In the genomic region with DNA sequence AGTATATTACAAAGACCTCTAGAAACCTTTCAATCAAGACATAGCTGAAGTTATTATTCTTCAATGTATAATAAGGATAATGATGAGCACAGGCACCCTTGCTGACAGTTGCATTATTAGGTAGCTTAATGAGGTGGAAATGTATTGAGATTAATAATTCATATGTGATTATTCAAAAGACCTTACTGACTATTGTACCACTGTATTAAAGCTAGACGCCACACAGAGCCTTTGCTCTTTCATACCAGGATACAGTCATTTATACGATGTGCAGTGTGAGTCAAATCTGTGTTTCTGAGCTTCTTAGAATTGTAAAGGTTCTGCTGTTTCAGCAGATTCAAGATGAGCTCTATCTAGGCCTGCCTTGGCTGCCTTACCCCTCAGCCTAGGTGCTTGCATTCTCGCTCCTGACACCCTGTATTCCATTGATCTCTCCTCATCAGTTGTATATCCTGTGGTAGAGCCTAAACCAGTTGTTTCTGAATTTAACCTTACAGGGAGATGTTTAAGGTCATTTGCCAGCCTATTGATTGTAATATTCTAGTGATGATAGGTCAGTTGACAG, we compare ENCODE assay signal across 20 mouse cellular contexts.
DNase-seq lines count a peak whose midpoint lies in the region; ATAC-seq and TF ChIP-seq lines count a peak whose summit lies in the region.
"Had no signal": no experiment of that assay in that cellular context is flagged by ENCODE, and none has a peak within 500 bp of the region (broad histone marks: within the 10 kb centered on the region; RNA-seq: fewer than 3 reads in every experiment).

No protein-coding gene starts in this region.

- ATAC-seq in forebrain, embryonic 14.5 days, result peak; percentile 42; the same call in 1 of the 2 replicates
- ATAC-seq in forebrain, embryonic 16.5 days, result no peak
- ATAC-seq in midbrain, embryonic 13.5 days, result peak; percentile 73
- ATAC-seq in midbrain, embryonic 16.5 days, result peak; percentile 72

- no peaks in the 10 kb centered on the region for H3K4me1 ChIP-seq in forebrain, embryonic 14.5 days (ENCODE audit: control insufficient read depth, insufficient read depth, low read length)
- H3K4me1 ChIP-seq in forebrain, embryonic 16.5 days (replicated peaks; ENCODE audit: control insufficient read depth, insufficient read depth, low read length), result no peaks in the 10 kb centered on the region
- H3K4me1 ChIP-seq in midbrain, embryonic 13.5 days (replicated peaks), result 0 out of 2 replicates have a peak, but pooled peaks cover 4% of the 10 kb centered on the region
- peaks cover 2% of the 10 kb centered on the region; the same call in 1 of the 2 replicates for H3K4me1 ChIP-seq in midbrain, embryonic 10.5 days
- no peaks in the 10 kb centered on the region for H3K4me1 ChIP-seq in ES-E14 (ENCODE audit: control insufficient read depth in 2 of 2, insufficient read depth in 2 of 2, low read length in 2 of 2, poor library complexity in 1 of 2)
- no peaks in the 10 kb centered on the region; the same call in 1 of the 2 replicates for H3K4me1 ChIP-seq in midbrain, embryonic 16.5 days (ENCODE audit: control insufficient read depth, insufficient read depth, low read length)
- H3K4me1 ChIP-seq: lung, embryonic 15.5 days had no signal

- DNase-seq in forebrain, embryonic 14.5 days (ENCODE audit: low spot score), result no peak
- no peak for DNase-seq in midbrain, embryonic 10.5 days (ENCODE audit: low spot score)
- no peak for DNase-seq in ES-E14 (ENCODE audit: low read depth, low spot score)
- DNase-seq in left cerebral cortex, postnatal 36 days (ENCODE audit: low spot score in 2 of 2), result no peak
- DNase-seq: adrenal gland, postnatal 14 days; cerebellum, adult 9-10 months; gastrocnemius, adult 2 months; kidney, adult 2 months; left cerebral cortex, postnatal 4 days; liver; lung, postnatal 36 days; thymus, postnatal 14 days had no signal

- 76% methylated on average over 3 of the region's 3 CpGs for WGBS in forebrain, embryonic 14.5 days
- WGBS in forebrain, embryonic 16.5 days, result 83% methylated on average over 3 of the region's 3 CpGs
- WGBS in midbrain, embryonic 13.5 days, result 60% methylated on average over 3 of the region's 3 CpGs
- 90% methylated on average over 3 of the region's 3 CpGs for WGBS in midbrain, embryonic 10.5 days
- 39% methylated on average over 3 of the region's 3 CpGs for WGBS in midbrain, embryonic 16.5 days

- H3K27me3 ChIP-seq in forebrain, embryonic 14.5 days (replicated peaks; ENCODE audit: control insufficient read depth, insufficient read depth, low read length), result no peaks in the 10 kb centered on the region
- H3K27me3 ChIP-seq in forebrain, embryonic 16.5 days (replicated peaks; ENCODE audit: control insufficient read depth, insufficient read depth, low read length), result no peaks in the 10 kb centered on the region
- no peaks in the 10 kb centered on the region for H3K27me3 ChIP-seq in midbrain, embryonic 13.5 days
- H3K27me3 ChIP-seq in midbrain, embryonic 10.5 days (ENCODE audit: low read depth, poor library complexity, severe bottlenecking), result no peaks in the 10 kb centered on the region
- H3K27me3 ChIP-seq in midbrain, embryonic 16.5 days (ENCODE audit: control insufficient read depth, insufficient read depth, low read depth, low read length), result no peaks in the 10 kb centered on the region
- H3K27me3 ChIP-seq: liver, embryonic 15.5 days; lung, embryonic 15.5 days; megakaryocyte, embryonic 14.5 days had no signal

- intact Hi-C loops in left cerebral cortex, postnatal 36 days (cut with DNase I), result no loop called here

- no peaks in the 10 kb centered on the region for H3K9me3 ChIP-seq in forebrain, embryonic 14.5 days (replicated peaks; ENCODE audit: control insufficient read depth, low read length)
- no peaks in the 10 kb centered on the region for H3K9me3 ChIP-seq in forebrain, embryonic 16.5 days (ENCODE audit: control insufficient read depth, low read length)
- no peaks in the 10 kb centered on the region for H3K9me3 ChIP-seq in midbrain, embryonic 13.5 days
- no peaks in the 10 kb centered on the region for H3K9me3 ChIP-seq in midbrain, embryonic 10.5 days (replicated peaks)
- H3K9me3 ChIP-seq in ES-E14 (ENCODE audit: control insufficient read depth, insufficient read depth, low read depth, low read length), result no peaks in the 10 kb centered on the region
- no peaks in the 10 kb centered on the region for H3K9me3 ChIP-seq in midbrain, embryonic 16.5 days (replicated peaks; ENCODE audit: control insufficient read depth, low read length, poor library complexity, severe bottlenecking)
- H3K9me3 ChIP-seq: liver, embryonic 15.5 days; lung, embryonic 15.5 days; megakaryocyte, embryonic 14.5 days had no signal

- no peak overlapping the region for H3K4me3 ChIP-seq in forebrain, embryonic 14.5 days (ENCODE audit: low read depth, low read length)
- H3K4me3 ChIP-seq in forebrain, embryonic 16.5 days (replicated peaks; ENCODE audit: low read length), result no peak overlapping the region
- no peak overlapping the region for H3K4me3 ChIP-seq in midbrain, embryonic 13.5 days (replicated peaks)
- no peak overlapping the region for H3K4me3 ChIP-seq in midbrain, embryonic 10.5 days
- H3K4me3 ChIP-seq in ES-E14 (ENCODE audit: insufficient read depth in 1 of 2, low read depth in 1 of 2, low read length in 2 of 2, poor library complexity in 1 of 2, severe bottlenecking in 1 of 2), result no peak overlapping the region
- H3K4me3 ChIP-seq in midbrain, embryonic 16.5 days (ENCODE audit: low read depth, low read length), result no peak overlapping the region
- H3K4me3 ChIP-seq: gastrocnemius, adult 2 months; left cerebral cortex, adult 2 months; liver, embryonic 15.5 days; lung, embryonic 15.5 days; megakaryocyte, embryonic 14.5 days had no signal

- H3K27ac ChIP-seq in forebrain, embryonic 14.5 days (ENCODE audit: low read depth, low read length), result no peak overlapping the region
- H3K27ac ChIP-seq in forebrain, embryonic 16.5 days (ENCODE audit: low read length), result no peak overlapping the region
- peak overlapping the region; percentile 52 for H3K27ac ChIP-seq in midbrain, embryonic 13.5 days
- no peak overlapping the region for H3K27ac ChIP-seq in midbrain, embryonic 10.5 days (replicated peaks)
- no peak overlapping the region for H3K27ac ChIP-seq in ES-E14 (ENCODE audit: insufficient read depth, low read depth, low read length, poor library complexity, severe bottlenecking)
- H3K27ac ChIP-seq in midbrain, embryonic 16.5 days (ENCODE audit: low read length), result no peak overlapping the region; the same call in 1 of the 2 replicates
- H3K27ac ChIP-seq: gastrocnemius, adult 2 months; kidney, postnatal 0 days; left cerebral cortex, adult 2 months; liver, embryonic 15.5 days; lung, embryonic 15.5 days had no signal

- in situ Hi-C loops in ES-E14 (cut with MboI; ENCODE audit: low sequenced_read_pairs in 2 of 2, unreplicated experiment in 2 of 2), result no loop called here

- no peaks in the 10 kb centered on the region for H3K36me3 ChIP-seq in forebrain, embryonic 14.5 days (ENCODE audit: control insufficient read depth, insufficient read depth, low read length)
- H3K36me3 ChIP-seq in forebrain, embryonic 16.5 days (ENCODE audit: control insufficient read depth, insufficient read depth), result no peaks in the 10 kb centered on the region
- no peaks in the 10 kb centered on the region for H3K36me3 ChIP-seq in midbrain, embryonic 13.5 days
- peaks cover 5% of the 10 kb centered on the region; the same call in 1 of the 2 replicates for H3K36me3 ChIP-seq in midbrain, embryonic 10.5 days
- H3K36me3 ChIP-seq in ES-E14 (ENCODE audit: control insufficient read depth, insufficient read depth, low read length, poor library complexity, severe bottlenecking), result no peaks in the 10 kb centered on the region
- no peaks in the 10 kb centered on the region for H3K36me3 ChIP-seq in midbrain, embryonic 16.5 days (ENCODE audit: control insufficient read depth, insufficient read depth, low read length)
- H3K36me3 ChIP-seq: liver, embryonic 15.5 days; lung, embryonic 15.5 days had no signal

- H3K4me2 ChIP-seq in forebrain, embryonic 14.5 days (ENCODE audit: low read length), result no peak overlapping the region
- H3K4me2 ChIP-seq in forebrain, embryonic 16.5 days (ENCODE audit: low read length), result no peak overlapping the region
- no peak overlapping the region for H3K4me2 ChIP-seq in midbrain, embryonic 13.5 days (replicated peaks)
- H3K4me2 ChIP-seq in midbrain, embryonic 16.5 days (ENCODE audit: low read length), result no peak overlapping the region
- H3K4me2 ChIP-seq: liver, embryonic 15.5 days; lung, embryonic 15.5 days had no signal

- no peak overlapping the region for H3K9ac ChIP-seq in forebrain, embryonic 14.5 days (ENCODE audit: low read length)
- H3K9ac ChIP-seq in forebrain, embryonic 16.5 days (replicated peaks; ENCODE audit: low read depth, low read length), result no peak overlapping the region
- no peak overlapping the region for H3K9ac ChIP-seq in midbrain, embryonic 13.5 days (replicated peaks)
- no peak overlapping the region for H3K9ac ChIP-seq in ES-E14 (ENCODE audit: insufficient read depth, low read depth, low read length, poor library complexity, severe bottlenecking)
- no peak overlapping the region for H3K9ac ChIP-seq in midbrain, embryonic 16.5 days (ENCODE audit: low read depth, low read length)
- H3K9ac ChIP-seq: liver, embryonic 15.5 days; lung, embryonic 15.5 days had no signal

TF ChIP-seq in ES-E14, 5 proteins besides CTCF, POLR2A, EP300 and RAD21:
- 0 out of 2 replicates have a peak, but pooled peaks have one; percentile 31 for TF ChIP-seq MAFK (IDR thresholded peaks at IDR 0.05; ENCODE audit: insufficient read depth, low read depth, low read length)
- no peak for TF ChIP-seq ZNF384 (IDR thresholded peaks at IDR 0.05; ENCODE audit: low read depth, low read length)
